Mouse (Mus musculus) small intestine, adult 2 months (tissue): ENCODE measurements around the gene 4933424G06Rik. TPM values are rescaled to one million over a fixed set of nuclear protein-coding genes. Genes with fewer than 3 reads are reported as not detected.

ENCODE experiments used
- H3K27ac ChIP-seq: fragments of 200-500 bp; 2 replicates; pipeline ENCODE4 v1.5.1; 2012; ENCODE audit warnings: low read depth, low read length, control low read depth, inconsistent platforms; ENCODE audit not compliant: insufficient read depth
- H3K27me3 ChIP-seq: fragments of 200-500 bp; 2 replicates; pipeline ENCODE4 v1.6.1; 2012; ENCODE audit warnings: mild to moderate bottlenecking, moderate library complexity, low read length, inconsistent platforms; ENCODE audit not compliant: control insufficient read depth, insufficient read depth
- H3K36me3 ChIP-seq: fragments of 200-500 bp; 2 replicates; pipeline ENCODE4 v1.6.1; 2012; ENCODE audit warnings: mild to moderate bottlenecking, low read length, control low read depth, inconsistent platforms; ENCODE audit not compliant: control insufficient read depth, insufficient read depth
- H3K4me1 ChIP-seq: fragments of 200-500 bp; 2 replicates; pipeline ENCODE4 v1.6.1; 2012; ENCODE audit warnings: low read length, inconsistent platforms, mixed read lengths; ENCODE audit not compliant: control insufficient read depth, insufficient read depth, insufficient read length
- H3K4me3 ChIP-seq: fragments of 200-500 bp; 2 replicates; pipeline ENCODE4 v1.5.1; 2012; ENCODE audit warnings: low read depth, mild to moderate bottlenecking, control low read depth, inconsistent platforms, low read length, moderate library complexity
- CTCF ChIP-seq: fragments of 200-500 bp; IDR thresholded peaks from 2 replicates; pipeline ENCODE4 v1.5.1; 2012; ENCODE audit warnings: low read depth, mild to moderate bottlenecking, control low read depth, inconsistent platforms, low read length, moderate library complexity, mixed read lengths; ENCODE audit not compliant: insufficient replicate concordance, insufficient read length; ENCODE audit errors: extremely low read depth
- POLR2A ChIP-seq: fragments of 200-500 bp; IDR thresholded peaks from 2 replicates; pipeline ENCODE4 v1.6.1; 2012; ENCODE audit warnings: low read depth, mild to moderate bottlenecking, control low read depth, inconsistent platforms, low read length, moderate library complexity
- WGBS: fragments of 180-500 bp; shearing (Covaris S2); methylation state at CpG from one replicate; pipeline ENCODE4 v1.1.7; 2018; 5-methylcytosine and 5-hydroxymethylcytosine counted together
- polyA plus RNA-seq: library from polyadenylated mRNA; depleted of rRNA; stranded (reverse); fragments of >200 nt; gene quantifications from 2 replicates; pipeline ENCODE4 v1.2.3, GENCODE M21; 2012

The 4933424G06Rik gene
- polyA plus RNA-seq, 1 experiment: not detected

GRCm38 (mm10) chr1:36770998-36771397 is 61.0 kb downstream of the 4933424G06Rik start:
- TF ChIP-seq POLR2A (no peak), CTCF (no peak)
- no peaks in the 10 kb centered on the region for H3K36me3 ChIP-seq
- peaks cover 9% of the 10 kb centered on the region for H3K4me1 ChIP-seq
- no peak overlapping the region for H3K4me3 ChIP-seq
- WGBS: 46% methylated on average over 27 of the region's 27 CpGs
- no peak overlapping the region for H3K27ac ChIP-seq
- H3K27me3 ChIP-seq: no peaks in the 10 kb centered on the region

DNA sequence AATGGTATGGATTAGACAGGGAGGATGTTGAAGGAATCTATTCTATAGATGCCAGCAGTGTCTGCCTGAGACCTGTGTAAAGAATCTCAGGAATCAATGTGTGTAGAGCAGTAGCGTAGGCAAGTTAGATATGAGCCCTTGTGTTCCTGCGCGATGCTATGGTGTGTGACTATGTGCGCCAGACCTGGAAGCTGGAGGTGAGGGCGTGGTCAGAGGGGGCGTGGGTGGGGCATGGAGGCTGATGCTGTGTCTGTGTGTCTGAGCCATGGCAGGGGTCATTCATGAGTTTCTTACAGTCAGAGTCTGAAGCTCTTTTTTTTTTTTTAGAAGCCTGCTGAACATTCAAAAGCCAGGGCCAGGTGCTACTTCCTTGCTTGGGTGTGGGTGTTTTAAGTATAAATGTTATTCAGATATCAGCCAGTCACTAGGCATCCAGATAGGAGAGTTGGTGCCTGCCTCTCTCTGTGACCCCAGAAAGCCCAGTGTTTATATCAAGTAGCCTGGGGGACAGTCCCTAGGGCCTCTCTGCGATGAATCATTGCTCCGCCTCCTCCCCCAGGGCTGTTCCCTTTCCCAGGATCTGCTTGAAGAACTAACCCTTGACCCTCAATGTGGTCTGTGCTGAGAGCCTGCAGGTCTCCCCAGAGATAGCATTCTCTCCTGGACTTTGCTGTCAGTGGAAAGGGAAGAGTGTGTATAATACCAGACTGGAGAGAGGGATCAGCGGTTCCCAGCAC is 62.4 kb downstream of the 4933424G06Rik start:
- H3K27me3 ChIP-seq: no peaks in the 10 kb centered on the region
- H3K27ac ChIP-seq: no peak overlapping the region
- peaks cover 9% of the 10 kb centered on the region for H3K4me1 ChIP-seq
- TF ChIP-seq CTCF (no peak), POLR2A (no peak)
- whole genome bisulfite sequencing: 46% methylated on average over 9 of the region's 9 CpGs
- H3K36me3 ChIP-seq: no peaks in the 10 kb centered on the region
- H3K4me3 ChIP-seq: no peak overlapping the region

GRCm38 (mm10) chr1:36780793-36781192 is 70.8 kb downstream of the 4933424G06Rik start:
- Histone ChIP-seq H3K27ac (no peak overlapping the region), H3K36me3 (no peaks in the 10 kb centered on the region), H3K27me3 (no peaks in the 10 kb centered on the region), H3K4me3 (no peak overlapping the region), H3K4me1 (peaks cover 6% of the 10 kb centered on the region; the same call in 1 of the 2 replicates)
- TF ChIP-seq CTCF: no peak
- no peak for TF ChIP-seq POLR2A
- 85% methylated on average over 13 of the region's 13 CpGs for WGBS

GRCm38 (mm10) chr1:36782476-36782875 is 72.5 kb downstream of the 4933424G06Rik start:
- H3K36me3 ChIP-seq: no peaks in the 10 kb centered on the region
- H3K4me1 ChIP-seq: peaks cover 6% of the 10 kb centered on the region; the same call in 1 of the 2 replicates
- no peak overlapping the region for H3K4me3 ChIP-seq
- H3K27ac ChIP-seq: no peak overlapping the region
- TF ChIP-seq POLR2A (no peak), CTCF (no peak)
- H3K27me3 ChIP-seq: no peaks in the 10 kb centered on the region
- WGBS: 65% methylated on average over 11 of the region's 11 CpGs

GRCm38 (mm10) chr1:36784365-36785134 is 74.6 kb downstream of the 4933424G06Rik start:
- TF ChIP-seq CTCF: peak; percentile 79; the same call in 1 of the 2 replicates
- no peak for TF ChIP-seq POLR2A
- Histone ChIP-seq H3K27ac (no peak overlapping the region), H3K4me1 (peaks cover 6% of the 10 kb centered on the region; the same call in 1 of the 2 replicates), H3K27me3 (no peaks in the 10 kb centered on the region), H3K36me3 (no peaks in the 10 kb centered on the region), H3K4me3 (peak overlapping the region; percentile 48)
- WGBS: 3% methylated on average over 20 of the region's 20 CpGs

DNA sequence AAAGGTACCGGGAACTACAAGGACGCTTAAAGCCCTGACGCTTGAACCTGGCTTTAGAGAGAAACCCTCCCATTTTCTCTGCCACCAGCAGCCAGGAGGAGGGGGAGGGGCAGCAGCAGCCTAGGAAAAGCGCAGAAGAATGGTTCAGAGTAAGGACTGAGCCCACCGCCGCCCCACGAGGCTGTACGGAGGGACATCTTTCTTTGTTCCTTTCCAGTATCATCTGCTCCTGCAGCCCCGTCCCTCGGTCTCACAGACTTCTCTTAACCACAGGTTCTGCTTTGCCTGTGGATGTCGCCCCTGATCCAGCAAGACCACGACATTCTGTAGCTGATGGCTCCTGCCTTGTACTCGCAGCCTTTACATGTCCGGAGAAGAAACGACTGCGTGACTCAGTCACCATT is 75.3 kb downstream of the 4933424G06Rik start:
- WGBS: 4% methylated on average over 16 of the region's 16 CpGs
- Histone ChIP-seq H3K4me1 (peaks cover 6% of the 10 kb centered on the region; the same call in 1 of the 2 replicates), H3K4me3 (peak overlapping the region; percentile 48), H3K27ac (no peak overlapping the region), H3K27me3 (no peaks in the 10 kb centered on the region), H3K36me3 (no peaks in the 10 kb centered on the region)
- TF ChIP-seq CTCF: no peak
- TF ChIP-seq POLR2A: no peak

- Histone ChIP-seq H3K36me3 (no peaks in the 10 kb centered on the region; the same call in 1 of the 2 replicates), H3K27me3 (no peaks in the 10 kb centered on the region), H3K27ac (no peak overlapping the region), H3K4me1 (peaks cover 6% of the 10 kb centered on the region; the same call in 1 of the 2 replicates), H3K4me3 (no peak overlapping the region)
- TF ChIP-seq CTCF (peak; percentile 32; the same call in 1 of the 2 replicates), POLR2A (no peak)
- WGBS: 94% methylated on average over 7 of the region's 7 CpGs
These were observed 76.4 kb downstream of the 4933424G06Rik start for GRCm38 (mm10) chr1:36786377-36786776.
